Mouse (Mus musculus): ENCODE data around the gene Pde10a. TPM values are rescaled to one million over a fixed set of nuclear protein-coding genes. Genes with fewer than 3 reads are reported as not detected.

Gene Pde10a
- polyA plus RNA-seq, 1 experiment: 2.4 TPM

DNA sequence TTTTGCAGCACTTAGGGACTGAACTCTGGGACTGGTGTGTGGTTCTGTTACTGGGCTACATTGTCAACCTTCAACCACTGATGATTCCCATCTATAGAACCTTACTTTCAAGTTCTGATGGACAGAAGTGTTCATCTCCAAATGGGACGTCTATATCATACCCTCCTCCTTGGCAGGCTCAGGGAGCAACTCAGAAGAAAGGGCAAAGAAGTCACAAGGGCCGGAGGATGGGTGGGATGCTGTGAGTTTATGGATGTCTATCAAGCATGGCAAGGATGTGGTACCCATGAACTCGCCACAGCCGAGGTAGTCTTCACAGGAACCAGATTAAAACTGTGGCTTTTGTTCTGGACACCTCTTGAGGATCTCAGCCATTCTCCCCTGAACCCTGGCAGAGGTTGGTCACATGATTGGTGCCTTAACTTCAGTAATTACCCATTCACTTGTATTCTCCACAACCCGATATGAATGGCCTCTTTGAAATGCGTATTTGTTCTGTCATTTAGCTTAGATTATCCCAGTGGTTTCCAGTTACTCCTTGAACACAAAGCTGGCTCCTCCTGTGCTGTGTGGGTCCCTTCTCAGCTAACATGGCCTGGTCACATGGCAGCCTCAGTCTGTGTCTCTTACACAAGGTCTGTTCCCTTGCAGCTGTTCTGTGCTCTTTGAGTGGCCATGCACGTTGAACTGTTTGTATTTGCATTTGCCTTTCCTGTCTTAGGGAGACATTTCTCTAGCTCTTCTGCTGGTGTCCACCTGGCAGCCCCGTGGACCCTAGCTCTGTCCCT lies 510.6 kb downstream of the Pde10a start:
- no peak for DNase-seq (ENCODE audit: low spot score)

Other genes with a start within 250 kb of the Pde10a start
- gene Mpc1, start 242.5 kb upstream of the Pde10a start, polyA plus RNA-seq (2012; rRNA removed): 233 and 289 TPM in 2 replicates
- gene Sft2d1, start 214.3 kb upstream of the Pde10a start, polyA plus RNA-seq (2012; rRNA removed): 88.8 and 142 TPM in 2 replicates
- 0.12 and 0.18 TPM in 2 replicates for gene Prr18, start 187.9 kb upstream of the Pde10a start, polyA plus RNA-seq (2012; rRNA removed)
- 0.14 and 0.25 TPM in 2 replicates for gene T2, start 169.4 kb upstream of the Pde10a start, polyA plus RNA-seq (2012; rRNA removed)
- not detected in 2 replicates for gene T, start 90.9 kb upstream of the Pde10a start, polyA plus RNA-seq (2012; rRNA removed)
- not detected in 2 replicates for gene Gm17087, start 41.6 kb downstream of the Pde10a start, polyA plus RNA-seq (2012; rRNA removed)